Mouse (Mus musculus) bone marrow macrophage, adult 2 months (primary cell): ENCODE data around the gene Serpini1.

Source experiments
- CTCF ChIP-seq: IDR thresholded peaks from 2 replicates; pipeline ENCODE4 v1.5.1; 2012; ENCODE audit warnings: low read depth, mild to moderate bottlenecking, low read length, moderate library complexity
- POLR2A ChIP-seq: IDR thresholded peaks from 2 replicates; pipeline ENCODE4 v1.6.1; 2012; ENCODE audit warnings: mild to moderate bottlenecking, low read depth, low read length, borderline replicate concordance

GRCm38 (mm10) chr3:75682881-75683280, 125.5 kb downstream of the Serpini1 start:
- TF ChIP-seq CTCF: no peak
- no peak for TF ChIP-seq POLR2A
